Mouse (Mus musculus): ENCODE results near the gene Nfx1.

Gene Nfx1

DNA sequence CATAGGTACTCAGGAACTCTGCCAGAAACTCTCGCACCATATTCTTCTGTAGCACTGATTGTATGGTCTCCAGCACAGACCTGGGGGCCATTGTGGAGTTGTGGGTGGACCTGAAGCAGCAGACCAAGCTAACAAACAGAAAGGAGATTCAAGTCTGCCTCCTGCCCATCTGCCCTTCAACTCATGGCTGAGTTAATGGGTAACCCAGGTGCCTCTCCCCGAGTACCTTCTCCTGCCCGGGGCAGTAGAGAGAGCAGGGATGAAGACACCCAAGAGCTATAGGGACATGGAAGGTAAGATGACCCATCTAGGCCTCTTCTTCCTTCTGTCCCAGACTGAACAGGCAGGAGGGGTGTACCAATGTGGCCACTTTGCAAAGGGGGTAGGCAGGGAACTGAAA, 74.6 kb downstream of the Nfx1 start:
- in situ Hi-C loops (cut with MboI) = no loop called here

DNA sequence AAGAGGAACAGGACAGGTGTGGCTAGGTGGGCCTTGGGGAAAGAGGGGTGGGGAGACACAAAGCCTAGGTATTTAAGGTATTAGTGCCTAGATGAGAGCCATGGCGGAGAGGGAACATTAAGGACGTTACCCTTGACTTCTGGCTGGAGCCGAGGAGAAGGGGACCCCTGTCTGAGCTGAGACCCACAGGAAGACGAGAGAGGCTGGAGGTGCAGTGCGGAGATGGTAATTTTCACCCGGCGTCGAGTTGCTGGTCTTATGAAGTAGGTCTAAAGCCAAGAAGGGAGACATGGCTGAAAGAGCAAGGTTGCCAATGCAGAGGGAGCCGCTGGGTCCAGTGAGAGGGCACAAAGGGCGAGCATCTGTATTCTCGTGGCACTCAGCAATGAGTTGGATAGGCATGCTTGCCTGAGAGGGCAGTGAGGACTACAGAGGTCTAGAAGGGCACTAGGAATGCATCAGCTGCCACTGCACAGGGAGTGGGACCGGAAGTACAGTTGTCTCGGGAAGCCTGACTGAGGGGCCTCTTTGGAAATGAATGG, 75.6 kb downstream of the Nfx1 start:
- in situ Hi-C loops (cut with MboI) = no loop called here

DNA sequence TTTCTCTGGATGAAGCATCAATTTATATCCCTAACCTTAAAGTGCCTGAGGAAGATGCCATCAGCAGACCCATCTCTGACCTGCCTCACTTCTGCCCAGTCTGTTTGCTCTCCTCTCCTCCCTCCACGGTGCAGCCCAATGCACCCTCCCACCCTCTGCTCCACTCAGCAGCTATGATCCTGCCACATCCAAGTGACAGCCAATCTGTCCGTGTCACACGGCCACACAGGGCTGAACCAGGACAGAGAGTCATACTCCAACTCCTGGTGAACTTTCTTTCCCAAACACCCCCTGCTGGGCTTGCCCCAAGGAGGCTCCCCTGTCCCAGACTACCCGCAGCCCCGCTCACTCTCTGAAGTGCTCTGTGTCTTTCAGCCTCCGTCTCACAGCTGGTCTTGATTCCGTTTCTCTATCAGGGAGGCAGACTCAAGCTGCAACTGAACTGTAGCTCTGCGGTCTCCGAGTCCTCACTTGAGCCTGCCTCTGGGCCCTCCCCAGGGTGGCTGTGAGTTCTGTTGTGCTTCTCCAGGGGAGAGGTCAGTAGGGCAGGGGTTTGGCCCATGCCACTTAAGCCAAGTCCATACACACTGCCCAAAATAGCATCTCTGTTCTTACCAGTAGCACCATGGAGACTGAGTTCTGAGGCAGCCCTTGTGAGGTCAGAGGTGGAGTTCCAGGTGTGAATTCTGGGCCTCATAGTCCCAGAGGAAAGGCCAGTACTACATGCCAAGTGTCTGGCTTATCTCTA, 77.0 kb downstream of the Nfx1 start, which contains the start of gene Aqp7:
Gene Aqp7, minus strand, starts transcription at position 616 of the 748 bp plus-strand sequence.
- in situ Hi-C loops (cut with MboI) = no loop called here

DNA sequence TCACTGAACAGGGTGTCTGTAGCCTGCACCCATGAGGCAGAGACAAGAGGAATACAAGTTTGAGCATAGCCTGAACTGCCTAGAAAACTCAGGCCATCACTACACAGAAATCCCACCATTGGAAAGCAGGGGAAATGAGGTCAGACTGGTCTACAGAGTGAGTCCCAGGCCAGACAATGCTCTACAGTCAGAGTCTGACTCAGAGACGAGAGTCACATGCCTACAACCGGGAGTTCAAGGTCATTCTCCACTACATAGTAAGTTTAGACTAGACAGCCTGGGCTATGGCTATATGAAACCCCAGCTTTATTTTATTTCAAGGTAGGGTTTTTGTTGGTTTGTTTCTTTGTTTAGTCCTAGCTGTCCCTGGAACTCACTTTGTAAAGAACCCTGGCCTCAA, 78.2 kb downstream of the Nfx1 start:
- in situ Hi-C loops (cut with MboI) = no loop called here

DNA sequence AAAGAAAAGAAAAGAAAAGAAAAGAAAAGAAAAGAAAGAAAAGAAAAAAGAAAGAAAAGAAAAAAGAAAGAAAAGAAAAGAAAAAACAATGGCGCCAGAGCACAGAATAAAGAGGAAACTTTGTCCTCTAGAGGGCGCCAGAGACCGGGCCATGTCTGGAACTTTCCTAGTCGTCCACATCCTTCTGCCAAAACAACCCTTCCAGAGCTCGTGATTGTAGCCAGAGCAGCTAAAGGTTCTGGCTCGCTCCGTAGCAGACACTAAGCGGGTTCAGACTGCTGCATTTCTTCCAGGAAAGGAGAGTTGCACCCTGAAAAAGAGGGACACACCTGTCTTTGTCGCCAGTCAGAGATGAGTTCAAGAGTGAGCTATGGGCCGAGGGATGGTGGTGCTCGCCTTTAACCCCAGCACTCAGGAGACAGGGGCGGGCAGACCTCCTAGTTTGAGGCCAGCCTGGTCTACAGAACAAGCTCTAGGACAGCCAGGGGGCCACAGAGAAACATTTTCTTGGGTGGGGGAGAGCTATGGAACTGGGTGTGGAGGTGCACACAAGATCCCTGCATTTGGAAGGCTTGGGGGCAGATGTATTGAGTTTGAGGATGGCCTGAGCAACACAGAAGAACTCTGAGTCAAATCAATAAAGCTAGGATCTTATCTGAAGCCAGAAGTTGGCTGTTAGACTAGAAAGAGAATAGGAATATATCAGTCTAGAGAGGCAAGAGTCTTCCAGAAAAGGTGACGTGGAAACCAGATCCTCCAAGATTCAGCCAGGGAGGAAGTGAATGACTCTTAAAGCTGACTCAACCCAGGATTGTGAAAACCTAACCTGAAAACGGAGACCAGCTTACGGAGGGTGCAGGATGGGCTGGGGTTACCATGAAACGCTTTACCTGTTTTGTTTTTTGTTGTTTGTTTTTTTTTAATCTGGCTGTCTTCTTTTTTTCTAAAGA, 80.3 kb downstream of the Nfx1 start:
- in situ Hi-C loops (cut with MboI) = no loop called here

DNA sequence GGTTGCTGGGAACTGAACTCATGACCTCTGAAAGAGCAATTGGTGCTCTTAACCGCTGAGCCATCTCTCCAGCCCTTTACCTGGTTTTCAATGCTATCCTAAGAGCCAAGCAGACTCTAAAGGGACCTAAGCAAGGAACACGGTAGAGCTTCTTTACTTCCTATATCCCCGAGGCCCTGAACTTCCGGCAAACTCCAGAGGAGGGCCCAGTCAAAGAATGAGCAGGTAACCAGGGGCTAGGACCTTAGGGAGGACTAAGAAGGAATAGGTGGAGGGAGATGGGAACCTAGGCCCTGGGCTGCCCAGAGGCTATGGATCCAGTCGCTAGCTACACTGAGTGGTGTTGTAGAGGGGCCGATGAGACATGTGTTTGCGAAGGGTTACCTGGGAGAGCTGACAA, 81.1 kb downstream of the Nfx1 start:
- in situ Hi-C loops (cut with MboI) = no loop called here

DNA sequence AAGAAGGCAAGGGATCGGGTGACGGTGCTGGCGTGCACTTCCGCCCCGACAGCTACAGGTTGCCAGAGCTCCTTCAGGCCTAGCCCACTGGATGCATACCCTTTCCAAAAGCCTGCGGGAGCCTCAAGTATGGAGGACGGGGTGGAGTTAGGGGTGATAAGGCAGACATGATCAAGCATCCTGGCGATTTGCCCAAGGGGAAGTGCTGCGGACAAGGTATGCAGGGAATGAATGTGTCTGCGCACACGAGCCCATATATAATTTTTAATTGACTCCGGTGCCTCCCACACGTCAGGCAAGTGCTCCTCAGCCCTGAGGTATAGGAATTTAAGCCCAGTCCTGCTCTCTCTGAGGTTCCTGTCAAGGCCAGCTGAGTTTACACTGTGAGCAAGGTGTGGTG, 84.4 kb downstream of the Nfx1 start:
- in situ Hi-C loops (cut with MboI) = no loop called here

DNA sequence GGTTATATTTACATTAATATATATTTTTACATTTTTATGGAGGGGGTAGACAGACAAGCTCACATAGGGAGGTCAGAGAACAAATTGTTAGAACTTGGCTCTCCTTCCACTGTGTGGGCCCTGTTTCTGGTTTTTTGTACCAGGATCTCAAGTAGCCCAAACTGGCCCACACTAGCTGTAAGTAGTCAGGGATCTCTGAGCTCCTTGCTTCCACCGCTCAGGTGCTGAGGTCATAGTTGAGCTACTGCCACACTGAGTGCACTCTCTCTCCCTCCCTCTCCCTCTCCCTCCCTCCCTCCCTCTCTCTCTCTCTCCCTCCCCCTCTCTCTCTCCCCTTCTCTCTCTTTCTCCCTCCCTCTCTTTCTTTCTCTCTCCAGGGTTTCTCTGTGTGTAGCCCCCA, 85.5 kb downstream of the Nfx1 start:
- in situ Hi-C loops (cut with MboI) = no loop called here

DNA sequence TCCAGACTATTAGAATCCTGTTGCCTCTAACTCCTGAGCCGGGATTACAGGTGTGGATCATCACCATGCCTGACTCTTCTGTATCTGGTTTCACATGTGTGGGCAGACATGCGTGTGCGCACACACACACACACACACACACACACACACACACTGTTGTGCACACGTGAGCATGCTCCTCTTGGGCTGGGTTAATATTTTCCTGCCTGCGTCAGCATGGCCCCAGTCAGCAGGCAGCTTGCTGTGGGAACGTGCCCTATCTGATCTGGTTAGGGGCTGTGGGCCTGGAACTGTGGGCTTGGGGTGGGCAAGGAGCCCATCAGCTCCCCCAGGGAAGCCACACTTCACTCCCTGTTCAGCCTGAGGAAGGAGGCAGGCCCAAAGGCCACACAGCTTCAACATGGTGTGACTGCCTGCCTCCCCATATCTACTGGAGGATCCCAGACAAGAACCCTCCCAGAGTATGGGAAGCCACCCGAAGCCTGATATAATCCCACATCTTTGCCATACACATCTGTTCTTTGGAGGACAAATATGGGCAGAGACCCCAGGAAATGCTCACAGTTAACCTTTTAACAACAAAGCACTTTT, 86.1 kb downstream of the Nfx1 start:
- in situ Hi-C loops (cut with MboI) = no loop called here

DNA sequence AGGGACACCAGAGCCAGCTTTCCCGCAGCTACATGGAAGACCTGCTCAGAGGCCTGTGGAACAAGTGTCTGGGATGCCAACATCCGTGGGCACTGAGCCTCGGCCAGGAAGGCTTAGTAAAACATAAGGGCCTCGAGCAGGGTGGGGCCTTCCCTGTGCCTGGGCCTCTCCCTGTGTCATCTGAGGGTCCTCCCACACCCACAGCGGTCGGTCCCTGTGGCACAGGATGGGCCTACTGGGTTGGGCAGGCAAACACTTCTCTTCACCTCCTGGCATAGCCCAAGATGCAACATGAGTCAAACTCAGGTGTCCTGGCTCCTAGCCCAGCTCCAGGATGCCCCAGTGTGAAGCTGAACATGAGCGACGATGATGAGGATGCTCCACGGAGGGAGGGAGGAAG, 86.7 kb downstream of the Nfx1 start:
- in situ Hi-C loops (cut with MboI) = no loop called here

DNA sequence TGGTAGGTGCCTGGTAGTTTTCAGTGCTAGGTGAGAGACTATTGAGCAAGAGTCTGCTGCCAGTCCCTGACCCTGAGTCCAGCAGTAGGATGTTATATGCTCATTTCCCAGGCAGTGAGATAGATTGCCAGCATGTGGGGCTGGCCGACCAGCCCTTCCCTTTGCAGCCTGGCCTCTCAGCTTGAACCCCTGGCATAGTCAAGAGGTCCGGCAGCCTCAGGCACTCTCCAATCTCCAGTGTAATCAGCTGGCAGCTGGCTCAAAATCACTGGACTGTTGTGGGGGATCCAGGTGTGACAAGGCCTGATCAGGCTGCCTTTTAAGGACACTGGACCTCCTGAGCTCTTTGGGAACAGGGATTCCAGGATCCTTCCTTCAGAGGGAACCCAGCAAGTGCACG, 92.6 kb downstream of the Nfx1 start:
- in situ Hi-C loops (cut with MboI) = no loop called here

DNA sequence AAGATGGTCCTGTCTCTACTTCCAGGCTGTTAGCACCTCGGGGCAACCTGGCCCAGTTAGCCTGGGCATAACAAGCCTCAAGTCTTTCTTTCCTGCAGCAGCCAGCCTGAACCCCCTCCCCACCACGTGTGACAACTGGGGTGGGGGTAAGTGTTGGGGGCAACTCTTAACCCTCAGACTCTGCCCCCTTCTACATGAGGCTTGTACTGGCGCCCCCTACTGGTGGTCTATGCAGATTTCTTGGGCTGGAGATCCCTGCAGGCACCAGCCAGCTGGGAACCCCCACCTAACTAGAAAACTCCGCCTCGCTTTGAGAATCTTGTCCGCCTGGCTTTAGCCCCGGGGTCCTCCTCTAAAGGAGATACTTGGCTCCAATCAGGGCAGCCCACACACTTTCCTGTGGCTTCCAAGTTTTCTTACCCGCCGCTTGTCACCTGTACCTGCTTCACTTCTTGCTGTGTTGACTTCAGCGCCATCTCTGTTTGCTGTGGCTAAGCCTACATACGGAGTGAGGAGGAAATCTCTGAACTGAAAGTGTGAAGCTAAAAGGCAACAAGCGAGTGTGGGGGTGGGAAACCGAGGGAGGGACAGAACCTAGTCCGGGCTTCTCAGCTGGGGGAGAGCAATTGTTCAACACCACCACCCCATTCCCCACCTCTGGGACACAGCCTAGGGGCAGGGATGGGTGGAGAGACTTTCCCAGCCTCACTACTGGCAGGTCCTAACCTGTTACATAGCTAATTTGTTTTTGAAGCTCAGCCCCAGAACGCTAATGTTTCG, 93.4 kb downstream of the Nfx1 start:
- in situ Hi-C loops (cut with MboI) = no loop called here

DNA sequence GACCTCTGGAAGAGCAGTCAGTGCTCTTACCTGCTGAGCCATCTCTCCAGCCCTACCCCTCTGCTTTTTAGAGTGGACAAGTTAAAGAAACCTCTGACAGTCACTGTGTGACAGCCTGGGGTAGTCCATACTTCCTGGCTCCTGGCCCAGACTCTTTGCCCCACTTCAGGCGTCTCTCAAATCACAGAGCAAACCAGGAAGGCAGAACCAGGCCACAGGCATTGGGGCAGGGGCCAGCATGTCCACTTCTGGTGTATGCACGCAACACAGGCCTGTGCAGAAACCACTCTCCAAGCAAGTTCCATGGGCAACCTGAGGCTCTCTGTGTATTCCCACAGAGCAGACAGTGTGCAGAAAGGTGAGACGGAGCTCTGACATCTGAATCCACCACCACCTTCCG, 94.5 kb downstream of the Nfx1 start:
- in situ Hi-C loops (cut with MboI) = no loop called here

DNA sequence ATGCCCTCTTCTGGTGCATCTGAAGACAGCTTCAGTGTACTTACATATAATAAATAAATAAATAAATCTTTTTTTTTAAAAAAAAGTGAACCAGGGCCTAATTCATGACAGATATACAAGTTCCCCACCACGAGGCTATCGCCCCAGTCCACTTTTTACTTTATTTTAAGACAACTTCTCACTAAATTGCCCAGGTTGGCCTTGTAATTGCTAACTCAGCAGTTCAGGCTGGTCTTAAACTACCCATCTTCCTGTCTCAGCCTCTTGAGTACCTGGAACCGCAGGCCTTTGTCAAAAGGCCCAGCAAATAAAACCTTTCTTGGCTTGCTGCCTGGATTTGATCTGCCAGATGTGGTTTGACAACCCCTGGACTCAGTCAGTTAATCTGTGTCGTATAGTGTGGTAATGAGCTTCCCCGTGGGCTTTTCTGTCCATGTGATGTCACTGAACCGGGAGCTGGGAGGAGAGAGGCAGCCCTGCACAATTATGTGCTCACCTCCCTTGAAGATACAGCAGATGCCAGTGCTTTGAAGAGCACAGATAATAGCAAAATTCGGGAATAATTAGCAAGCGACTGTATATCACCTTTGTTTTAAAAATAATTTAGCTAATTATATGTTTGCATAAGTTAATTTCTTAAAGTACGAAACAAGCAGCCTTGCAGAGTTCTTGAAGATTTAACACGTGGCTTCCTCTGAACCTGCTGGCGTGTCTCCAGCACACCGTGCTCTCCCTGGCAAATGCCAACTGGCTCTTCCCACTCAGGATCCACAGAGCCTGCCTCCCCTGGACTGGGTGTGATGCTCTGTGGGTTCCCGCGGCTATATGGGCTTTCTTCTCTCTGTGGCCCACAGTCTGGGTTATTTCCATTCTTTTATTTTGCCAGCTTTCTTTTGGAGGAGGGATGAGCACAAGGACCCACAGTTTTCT, 101.1 kb downstream of the Nfx1 start:
- in situ Hi-C loops (cut with MboI) = no loop called here

DNA sequence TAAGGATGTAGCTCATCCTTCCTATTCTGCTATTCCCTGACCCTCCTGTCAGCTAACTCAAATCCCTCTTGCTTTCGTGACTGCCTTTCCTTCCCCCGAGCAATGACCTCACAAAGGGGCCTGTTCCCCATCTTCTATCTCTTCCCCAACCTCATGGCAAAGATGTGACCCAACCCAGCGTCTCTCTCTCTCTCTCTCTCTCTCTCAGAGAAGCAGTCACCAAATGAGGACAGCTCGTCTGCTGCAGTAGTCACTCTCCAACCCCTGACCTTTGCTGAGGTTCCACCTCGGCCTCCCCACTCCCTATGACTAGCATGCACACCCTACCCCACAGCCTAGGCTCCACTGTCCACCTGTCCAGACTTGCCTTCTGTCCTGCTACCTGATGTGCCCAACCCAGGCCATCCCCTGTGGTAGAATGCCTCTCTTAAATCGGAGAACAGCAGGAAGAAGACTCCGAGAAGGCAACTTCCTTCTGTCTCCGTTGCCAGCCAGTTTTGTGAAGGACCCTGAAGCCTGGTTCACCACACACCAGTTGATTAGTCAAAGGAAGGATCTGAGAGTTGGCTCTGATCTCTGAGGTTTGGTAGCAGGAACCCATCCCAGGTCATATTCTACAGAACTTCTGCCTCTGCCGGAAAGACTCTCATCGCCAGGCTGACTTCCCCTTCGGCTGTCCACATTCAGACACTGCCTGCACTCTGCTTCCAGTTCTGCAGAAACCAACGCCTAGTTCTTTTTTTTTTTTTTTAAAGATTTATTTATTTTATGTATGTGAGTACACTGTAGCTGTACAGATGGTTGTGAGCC, 102.5 kb downstream of the Nfx1 start:
- in situ Hi-C loops (cut with MboI) = no loop called here

DNA sequence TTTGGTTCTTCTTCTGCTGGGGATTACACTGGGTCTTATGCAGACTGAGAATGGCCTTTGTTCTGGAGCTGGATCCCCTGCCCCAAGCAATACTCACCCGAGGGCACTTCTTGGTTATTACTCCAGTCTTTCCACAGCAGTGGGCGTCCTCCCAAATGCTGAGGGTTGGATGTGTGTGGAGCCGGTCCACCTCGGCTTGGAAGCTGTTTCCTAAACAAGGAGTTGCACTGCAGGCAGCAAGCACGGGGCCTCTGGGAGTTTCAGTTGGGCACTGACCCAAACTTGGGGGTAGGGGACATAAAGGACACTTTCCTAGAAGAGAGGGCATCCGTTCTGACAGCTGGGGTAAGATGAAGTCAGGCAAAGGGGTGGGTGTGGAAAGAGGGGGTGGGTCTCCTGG, 103.8 kb downstream of the Nfx1 start:
- in situ Hi-C loops (cut with MboI) = no loop called here
